Mouse (Mus musculus) embryonic facial prominence, embryonic 15.5 days (tissue): ENCODE data around the gene Apc2. TPM values are rescaled to one million over a fixed set of nuclear protein-coding genes. Genes with fewer than 3 reads are reported as not detected.

Experiments
- ATAC-seq: fragments of 200-750 bp; cut with Nextera tagmentation; 2 replicates; pipeline ENCODE4 v1.8.0; 2017; ENCODE audit warnings: low read depth, moderate TSS enrichment; ENCODE audit not compliant: insufficient number of reproducible peaks, low FRiP score, low TSS enrichment
- H3K27ac ChIP-seq: fragments of 300-500 bp; sonication (generic); replicated peaks from 2 replicates; pipeline ENCODE4 v1.5.1; 2015; ENCODE audit warnings: mild to moderate bottlenecking, inconsistent platforms
- H3K27me3 ChIP-seq: fragments of 300-500 bp; sonication (generic); 2 replicates; pipeline ENCODE4 v1.6.1; 2015; ENCODE audit warnings: inconsistent platforms
- H3K36me3 ChIP-seq: fragments of 300-500 bp; sonication (generic); 2 replicates; pipeline ENCODE4 v1.6.1; 2015; ENCODE audit warnings: mild to moderate bottlenecking, inconsistent platforms
- H3K4me1 ChIP-seq: fragments of 300-500 bp; sonication (generic); 2 replicates; pipeline ENCODE4 v1.6.1; 2015; ENCODE audit warnings: inconsistent platforms
- H3K4me2 ChIP-seq: fragments of 300-500 bp; sonication (generic); replicated peaks from 2 replicates; pipeline ENCODE4 v1.6.1; 2015; ENCODE audit warnings: mild to moderate bottlenecking, inconsistent platforms
- H3K4me3 ChIP-seq: fragments of 300-500 bp; sonication (generic); replicated peaks from 2 replicates; pipeline ENCODE4 v1.5.1; 2015; ENCODE audit warnings: mild to moderate bottlenecking, inconsistent platforms
- H3K9ac ChIP-seq: fragments of 300-500 bp; sonication (generic); 2 replicates; pipeline ENCODE4 v1.6.1; 2015; ENCODE audit warnings: inconsistent platforms
- H3K9me3 ChIP-seq: fragments of 300-500 bp; sonication (generic); replicated peaks from 2 replicates; pipeline ENCODE4 v1.6.1; 2016; ENCODE audit warnings: inconsistent platforms
- WGBS: fragments of 180-500 bp; shearing (Covaris S2); methylation state at CpG from one replicate; pipeline ENCODE4 v1.1.7; 2015; 5-methylcytosine and 5-hydroxymethylcytosine counted together
- polyA plus RNA-seq: library from polyadenylated mRNA; unstranded; fragments of >200 nt; fragmentation: Nextera tagmentation; extraction: Ambion mirVana; gene quantifications from 2 replicates; pipeline ENCODE4 v1.2.1, GENCODE M21; 2015

Gene Apc2
- polyA plus RNA-seq, 1 experiment from 2014 or later: 5.4 TPM

GRCm38 (mm10) chr10:80281921-80282371, 13.8 kb upstream of the Apc2 start:
- H3K4me2 ChIP-seq: no peak overlapping the region
- no peaks in the 10 kb centered on the region for H3K27me3 ChIP-seq
- H3K36me3 ChIP-seq: peaks cover 90% of the 10 kb centered on the region
- H3K4me1 ChIP-seq: no peaks in the 10 kb centered on the region
- ATAC-seq: no peak
- H3K9me3 ChIP-seq: no peaks in the 10 kb centered on the region
- WGBS: 73% methylated on average over 8 of the region's 8 CpGs
- H3K4me3 ChIP-seq: no peak overlapping the region
- no peak overlapping the region for H3K9ac ChIP-seq
- H3K27ac ChIP-seq: no peak overlapping the region; the same call in 1 of the 2 replicates

GRCm38 (mm10) chr10:80282481-80283441, 13.0 kb upstream of the Apc2 start:
- no peak overlapping the region for H3K4me2 ChIP-seq
- no peaks in the 10 kb centered on the region for H3K4me1 ChIP-seq
- H3K36me3 ChIP-seq: peaks cover 87% of the 10 kb centered on the region
- H3K9me3 ChIP-seq: no peaks in the 10 kb centered on the region
- H3K9ac ChIP-seq: no peak overlapping the region
- no peak overlapping the region for H3K4me3 ChIP-seq
- no peak overlapping the region; the same call in 1 of the 2 replicates for H3K27ac ChIP-seq
- 81% methylated on average over 20 of the region's 20 CpGs for WGBS
- ATAC-seq: no peak
- no peaks in the 10 kb centered on the region for H3K27me3 ChIP-seq

GRCm38 (mm10) chr10:80285222-80286070, 10.3 kb upstream of the Apc2 start:
- H3K9ac ChIP-seq: no peak overlapping the region
- ATAC-seq: no peak
- H3K36me3 ChIP-seq: peaks cover 72% of the 10 kb centered on the region
- H3K27me3 ChIP-seq: no peaks in the 10 kb centered on the region
- WGBS: 80% methylated on average over 15 of the region's 15 CpGs
- H3K9me3 ChIP-seq: no peaks in the 10 kb centered on the region
- H3K4me1 ChIP-seq: no peaks in the 10 kb centered on the region
- H3K4me3 ChIP-seq: no peak overlapping the region
- H3K27ac ChIP-seq: no peak overlapping the region
- no peak overlapping the region for H3K4me2 ChIP-seq

- Histone ChIP-seq H3K27ac (no peak overlapping the region), H3K9me3 (no peaks in the 10 kb centered on the region), H3K4me3 (no peak overlapping the region), H3K9ac (no peak overlapping the region), H3K36me3 (peaks cover 52% of the 10 kb centered on the region), H3K27me3 (no peaks in the 10 kb centered on the region), H3K4me2 (no peak overlapping the region), H3K4me1 (peaks cover 5% of the 10 kb centered on the region)
- 86% methylated on average over 12 of the region's 12 CpGs for WGBS
- no peak for ATAC-seq
Observed at GRCm38 (mm10) chr10:80288097-80288496, 7.7 kb upstream of the Apc2 start.

GRCm38 (mm10) chr10:80288657-80289056, 7.1 kb upstream of the Apc2 start:
- ATAC-seq: no peak
- Histone ChIP-seq H3K4me1 (peaks cover 11% of the 10 kb centered on the region), H3K4me3 (no peak overlapping the region), H3K9me3 (no peaks in the 10 kb centered on the region), H3K27me3 (no peaks in the 10 kb centered on the region), H3K9ac (no peak overlapping the region), H3K36me3 (peaks cover 50% of the 10 kb centered on the region), H3K27ac (no peak overlapping the region), H3K4me2 (no peak overlapping the region)
- 64% methylated on average over 8 of the region's 8 CpGs for WGBS

GRCm38 (mm10) chr10:80292251-80293146, 3.3 kb upstream of the Apc2 start, which contains the start of gene Rps15:
Gene Rps15, plus strand, starts transcription at chr10:80292453.
- Histone ChIP-seq H3K27ac (peak within 1 kb of the TSS; percentile 95), H3K27me3 (peaks cover 9% of the 10 kb centered on the region), H3K9ac (peak within 1 kb of the TSS; percentile 95), H3K9me3 (no peaks in the 10 kb centered on the region), H3K36me3 (peaks cover 29% of the 10 kb centered on the region), H3K4me2 (peak within 1 kb of the TSS; percentile 84), H3K4me3 (peak within 1 kb of the TSS; percentile 82), H3K4me1 (peaks cover 42% of the 10 kb centered on the region)
- ATAC-seq: peak; percentile 86
- under 1% methylated on average over 72 of the region's 72 CpGs for WGBS

- peaks cover 24% of the 10 kb centered on the region for H3K36me3 ChIP-seq
- peak overlapping the region; percentile 84 for H3K4me2 ChIP-seq
- peaks cover 16% of the 10 kb centered on the region for H3K27me3 ChIP-seq
- H3K9ac ChIP-seq: peak overlapping the region; percentile 95
- H3K27ac ChIP-seq: peak overlapping the region; percentile 95; the same call in 1 of the 2 replicates
- H3K9me3 ChIP-seq: no peaks in the 10 kb centered on the region
- peak overlapping the region; percentile 82 for H3K4me3 ChIP-seq
- ATAC-seq: no peak
- WGBS: 15% methylated on average over 14 of the region's 14 CpGs
- peaks cover 42% of the 10 kb centered on the region for H3K4me1 ChIP-seq
Observed at GRCm38 (mm10) chr10:80293325-80293724, 2.5 kb upstream of the Apc2 start.

GRCm38 (mm10) chr10:80294311-80294710, 1.5 kb upstream of the Apc2 start:
- H3K4me2 ChIP-seq: no peak overlapping the region; the same call in 1 of the 2 replicates
- no peak overlapping the region; the same call in 1 of the 2 replicates for H3K27ac ChIP-seq
- H3K36me3 ChIP-seq: peaks cover 17% of the 10 kb centered on the region
- H3K9ac ChIP-seq: no peak overlapping the region
- ATAC-seq: no peak
- peaks cover 46% of the 10 kb centered on the region for H3K4me1 ChIP-seq
- H3K9me3 ChIP-seq: no peaks in the 10 kb centered on the region
- peaks cover 26% of the 10 kb centered on the region for H3K27me3 ChIP-seq
- 53% methylated on average over 4 of the region's 4 CpGs for WGBS
- H3K4me3 ChIP-seq: no peak overlapping the region; the same call in 1 of the 2 replicates

- H3K36me3 ChIP-seq: peaks cover 17% of the 10 kb centered on the region
- peaks cover 32% of the 10 kb centered on the region for H3K27me3 ChIP-seq
- H3K4me1 ChIP-seq: peaks cover 46% of the 10 kb centered on the region
- H3K4me3 ChIP-seq: no peak overlapping the region
- 44% methylated on average over 7 of the region's 7 CpGs for WGBS
- no peak overlapping the region for H3K4me2 ChIP-seq
- peak overlapping the region; percentile 71 for H3K27ac ChIP-seq
- no peaks in the 10 kb centered on the region for H3K9me3 ChIP-seq
- H3K9ac ChIP-seq: no peak overlapping the region
- ATAC-seq: no peak
Observed at GRCm38 (mm10) chr10:80294788-80295303, 931 bp upstream of the Apc2 start.

- no peak overlapping the region for H3K27ac ChIP-seq
- WGBS: 75% methylated on average over 5 of the region's 5 CpGs
- peaks cover 51% of the 10 kb centered on the region for H3K27me3 ChIP-seq
- peak overlapping the region; percentile 48 for H3K4me3 ChIP-seq
- H3K9me3 ChIP-seq: no peaks in the 10 kb centered on the region
- H3K9ac ChIP-seq: no peak overlapping the region
- ATAC-seq: no peak
- H3K4me1 ChIP-seq: peaks cover 46% of the 10 kb centered on the region
- H3K36me3 ChIP-seq: peaks cover 17% of the 10 kb centered on the region
- peak overlapping the region; percentile 82; the same call in 1 of the 2 replicates for H3K4me2 ChIP-seq
Observed at GRCm38 (mm10) chr10:80296824-80297223, 1.0 kb downstream of the Apc2 start.
